Mouse (Mus musculus) MEL (cell line): ENCODE results near the gene Maml2.

Experiments
- BHLHE40 ChIP-seq: IDR thresholded peaks from 2 replicates; pipeline ENCODE4 v1.6.1; 2012; ENCODE audit warnings: low read depth, mild to moderate bottlenecking, inconsistent platforms, low read length, improper control_type of control experiment, borderline replicate concordance
- EP300 ChIP-seq, 2 experiments: IDR thresholded peaks; 2 replicates each; pipeline ENCODE4 v1.6.1; 2011; ENCODE audit warnings: improper control_type of control experiment in 2 of 2, low read length in 2 of 2, low read depth in 1 of 2, mild to moderate bottlenecking in 1 of 2
- HCFC1 ChIP-seq: IDR thresholded peaks from 2 replicates; pipeline ENCODE4 v1.6.1; 2012; ENCODE audit warnings: low read depth, mild to moderate bottlenecking, inconsistent platforms, low read length, improper control_type of control experiment, moderate library complexity
- JUND ChIP-seq: IDR thresholded peaks from 2 replicates; pipeline ENCODE4 v1.6.1; 2011; ENCODE audit warnings: low read depth, mild to moderate bottlenecking, improper control_type of control experiment, low read length
- KAT2A ChIP-seq: conservative IDR thresholded peaks from 2 replicates; pipeline ENCODE4 v1.6.1; 2012; ENCODE audit warnings: low read depth, low read length, improper control_type of control experiment, inconsistent platforms
- MEF2A ChIP-seq: IDR thresholded peaks from 2 replicates; pipeline ENCODE4 v1.6.1; 2014; ENCODE audit warnings: low read depth, mild to moderate bottlenecking, inconsistent platforms, low read length, improper control_type of control experiment; ENCODE audit not compliant: poor library complexity, insufficient replicate concordance, severe bottlenecking; ENCODE audit errors: extremely low read depth
- POLR2A ChIP-seq, 2 experiments: IDR thresholded peaks; 2 replicates each; pipeline ENCODE4 v1.6.1; 2011 to 2012; ENCODE audit warnings: low read length in 2 of 2, mild to moderate bottlenecking in 2 of 2, control low read depth in 1 of 2, improper control_type of control experiment in 1 of 2, low read depth in 1 of 2, moderate library complexity in 1 of 2; ENCODE audit not compliant: control insufficient read depth in 1 of 2, insufficient read depth in 1 of 2, poor library complexity in 1 of 2
- POLR2AphosphoS5 ChIP-seq: IDR thresholded peaks from 2 replicates; pipeline ENCODE4 v1.6.1; 2012; ENCODE audit warnings: low read depth, borderline replicate concordance, mild to moderate bottlenecking, inconsistent platforms, low read length, moderate library complexity, mixed read lengths
- RAD21 ChIP-seq: IDR thresholded peaks from 2 replicates; pipeline ENCODE4 v1.6.1; 2011; ENCODE audit warnings: mild to moderate bottlenecking, low read depth, low read length, improper control_type of control experiment
- SIN3A ChIP-seq: IDR thresholded peaks from 2 replicates; pipeline ENCODE4 v1.6.1; 2012; ENCODE audit warnings: low read length, improper control_type of control experiment, inconsistent platforms
- UBTF ChIP-seq: IDR thresholded peaks from 2 replicates; pipeline ENCODE4 v1.6.1; 2012; ENCODE audit warnings: low read depth, mild to moderate bottlenecking, inconsistent platforms, low read length, improper control_type of control experiment, moderate library complexity, borderline replicate concordance; ENCODE audit not compliant: insufficient read depth
- ZC3H11A ChIP-seq: IDR thresholded peaks from 2 replicates; pipeline ENCODE4 v1.6.1; 2012; ENCODE audit warnings: low read depth, mild to moderate bottlenecking, inconsistent platforms, low read length, improper control_type of control experiment
- ZNF384 ChIP-seq: IDR thresholded peaks from 2 replicates; pipeline ENCODE4 v1.6.1; 2012; ENCODE audit warnings: low read depth, mild to moderate bottlenecking, inconsistent platforms, low read length, improper control_type of control experiment

GRCm38 (mm10) chr9:13688997-13689396 lies 391.2 kb downstream of the Maml2 start:
- TF ChIP-seq POLR2A (IDR thresholded peaks at IDR 0.05; ENCODE audit: control insufficient read depth in 1 of 2, insufficient read depth in 1 of 2, low read depth in 1 of 2, low read length in 2 of 2, poor library complexity in 1 of 2) (no peak), MEF2A (no peak), EP300 (IDR thresholded peaks at IDR 0.05; ENCODE audit: low read depth in 1 of 2, low read length in 2 of 2) (no peak), UBTF (no peak), POLR2AphosphoS5 (no peak), HCFC1 (no peak), ZC3H11A (no peak), RAD21 (no peak), JUND (no peak), SIN3A (no peak), ZNF384 (no peak), KAT2A (no peak), BHLHE40 (no peak)
